Mouse (Mus musculus): ENCODE measurements at regions not wholly inside any gene's neighbourhood (a gene's known extent, or its start where the extent isn't known, plus 50 kb on each side); places are given as distances from the start of the nearest gene placed in this dataset.

DNA sequence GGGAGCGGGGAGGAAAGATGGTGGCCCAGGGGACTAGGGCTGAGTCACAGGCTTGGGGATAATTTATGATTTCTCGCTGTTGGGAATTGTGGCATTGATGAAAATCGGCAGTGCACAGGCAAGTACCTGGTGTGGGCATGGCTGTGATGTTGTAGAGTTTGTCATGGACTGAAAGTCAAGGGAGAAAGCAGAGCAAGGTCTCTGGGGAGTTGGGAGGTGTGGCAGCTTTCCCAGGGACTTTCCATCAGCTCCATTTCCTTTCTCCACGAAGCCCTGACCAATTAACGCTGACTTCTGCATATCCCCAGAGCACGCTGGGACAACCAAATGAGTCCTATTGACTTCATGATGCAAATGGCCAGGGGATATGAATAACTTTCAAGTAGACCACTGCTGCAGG is 126.2 kb downstream of the Gm19410 start:
- TF ChIP-seq CTCF (conservative IDR thresholded peaks at IDR 0.05; ENCODE audit: insufficient read depth, insufficient read length, low read depth, low read length) (no peak), POLR2A (IDR thresholded peaks at IDR 0.05; ENCODE audit: low read depth, low read length) (no peak)
